Mouse (Mus musculus): Measurements from ENCODE around the gene Rala. TPM values are rescaled to one million over a fixed set of nuclear protein-coding genes. Genes with fewer than 3 reads are reported as not detected.
"Not testable (repeated sequence)": the region's sequence is repeated elsewhere in the genome, so short reads cannot be mapped to it uniquely, and the experiment has no call there.

The Rala gene
- polyA plus RNA-seq, 1 experiment: 70.5 TPM

DNA sequence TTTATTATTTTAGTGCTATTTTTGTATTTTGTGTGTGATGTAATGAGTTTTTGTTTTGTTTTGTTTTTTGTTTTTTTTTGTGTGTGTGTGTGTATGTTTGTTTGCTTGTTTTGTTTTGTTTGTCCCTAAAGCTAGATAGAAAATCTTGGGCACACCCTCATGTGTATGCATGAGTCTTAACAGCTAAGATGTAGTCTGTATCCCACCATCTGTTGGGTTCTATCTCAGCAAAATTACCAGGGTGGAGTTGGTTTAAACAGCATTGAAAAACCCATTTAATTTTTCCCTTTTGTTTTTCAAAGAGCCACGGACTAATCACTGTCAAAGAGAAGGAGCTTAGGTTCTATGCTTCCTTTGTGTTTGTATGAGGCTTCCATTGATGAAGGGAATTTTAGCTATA is 10.2 kb upstream of the Rala start:
- no peaks in the 10 kb centered on the region for H3K9me3 ChIP-seq (replicated peaks; ENCODE audit: control insufficient read depth, insufficient read depth, low read length, poor library complexity, severe bottlenecking)
- TF ChIP-seq CTCF (IDR thresholded peaks at IDR 0.05; ENCODE audit: low read depth, low read length) (no peak), POLR2A (IDR thresholded peaks at IDR 0.05; ENCODE audit: insufficient read depth, low read length) (no peak), EP300 (IDR thresholded peaks at IDR 0.05; ENCODE audit: insufficient read depth, low read depth, low read length) (no peak)
- H3K9ac ChIP-seq (ENCODE audit: low read depth, poor library complexity, severe bottlenecking): no peak overlapping the region
- no peaks in the 10 kb centered on the region for H3K36me3 ChIP-seq (ENCODE audit: control insufficient read depth, insufficient read depth, low read length, poor library complexity, severe bottlenecking)
- no peaks in the 10 kb centered on the region for H3K27me3 ChIP-seq (ENCODE audit: control insufficient read depth, insufficient read depth, low read length, poor library complexity, severe bottlenecking)
- no peak overlapping the region for H3K4me3 ChIP-seq (ENCODE audit: low read depth, low read length)
- H3K4me1 ChIP-seq (ENCODE audit: control insufficient read depth, insufficient read depth, low read length): no peaks in the 10 kb centered on the region
- H3K27ac ChIP-seq (ENCODE audit: insufficient read depth, low read length): no peak overlapping the region

DNA sequence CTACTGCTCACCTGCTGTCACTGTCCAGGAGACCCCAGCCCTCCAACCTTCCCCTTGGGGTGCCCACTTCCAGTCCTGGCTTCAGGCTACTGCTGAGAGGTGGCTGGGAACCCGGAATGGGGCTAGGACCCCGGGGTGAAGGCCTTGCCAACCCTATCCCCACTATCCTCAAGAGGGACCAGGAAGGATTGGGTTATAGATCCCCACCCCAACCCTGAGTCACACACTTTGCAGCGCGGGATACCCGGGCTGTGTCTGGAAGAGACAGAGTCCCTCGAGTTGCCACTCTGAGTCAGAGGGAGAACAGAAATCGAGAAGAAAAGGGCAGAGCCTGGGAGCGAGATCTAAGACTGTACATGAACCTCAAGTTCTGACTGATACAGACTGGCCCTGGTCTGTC is 6.5 kb upstream of the Rala start:
- H3K36me3 ChIP-seq (ENCODE audit: control insufficient read depth, insufficient read depth, low read length, poor library complexity, severe bottlenecking); H3K4me3 ChIP-seq (ENCODE audit: low read depth, low read length); H3K27me3 ChIP-seq (ENCODE audit: control insufficient read depth, insufficient read depth, low read length, poor library complexity, severe bottlenecking); H3K27ac ChIP-seq (ENCODE audit: insufficient read depth, low read length); H3K9me3 ChIP-seq (replicated peaks; ENCODE audit: control insufficient read depth, insufficient read depth, low read length, poor library complexity, severe bottlenecking); H3K9ac ChIP-seq (ENCODE audit: low read depth, poor library complexity, severe bottlenecking); H3K4me1 ChIP-seq (ENCODE audit: control insufficient read depth, insufficient read depth, low read length): not testable (repeated sequence)

DNA sequence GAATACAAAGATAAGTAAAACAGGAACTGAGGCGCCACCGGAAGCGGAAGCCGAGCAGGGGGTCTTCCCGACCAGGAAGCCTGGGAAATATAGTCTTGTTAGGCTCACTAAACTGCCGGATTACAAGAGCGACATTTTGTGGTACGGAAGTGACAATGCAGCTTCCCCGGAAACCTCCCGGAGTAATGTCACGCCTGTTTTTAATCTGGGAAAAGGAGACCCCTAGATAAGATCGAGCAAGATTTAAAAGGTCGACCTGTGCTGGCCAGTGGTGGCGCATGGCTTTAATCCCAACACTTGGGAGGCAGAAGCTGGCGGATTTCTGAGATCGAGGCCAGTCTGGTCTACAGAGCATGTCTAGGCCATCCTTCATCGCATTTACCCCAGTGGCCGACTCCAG is 5.5 kb upstream of the Rala start:
- no peak for TF ChIP-seq POLR2A (IDR thresholded peaks at IDR 0.05; ENCODE audit: insufficient read depth, low read length)
- TF ChIP-seq EP300 (IDR thresholded peaks at IDR 0.05; ENCODE audit: insufficient read depth, low read depth, low read length): no peak
- TF ChIP-seq CTCF (IDR thresholded peaks at IDR 0.05; ENCODE audit: low read depth, low read length): no peak
- no peak overlapping the region for H3K27ac ChIP-seq (ENCODE audit: insufficient read depth, low read length)
- H3K4me3 ChIP-seq (ENCODE audit: low read depth, low read length): peak overlapping the region; percentile 64
- no peaks in the 10 kb centered on the region for H3K27me3 ChIP-seq (ENCODE audit: control insufficient read depth, insufficient read depth, low read length, poor library complexity, severe bottlenecking)
- no peaks in the 10 kb centered on the region for H3K4me1 ChIP-seq (ENCODE audit: control insufficient read depth, insufficient read depth, low read length)
- H3K9me3 ChIP-seq (replicated peaks; ENCODE audit: control insufficient read depth, insufficient read depth, low read length, poor library complexity, severe bottlenecking): no peaks in the 10 kb centered on the region
- H3K9ac ChIP-seq (ENCODE audit: low read depth, poor library complexity, severe bottlenecking): peak overlapping the region; percentile 2; the same call in 1 of the 2 replicates
- H3K36me3 ChIP-seq (ENCODE audit: control insufficient read depth, insufficient read depth, low read length, poor library complexity, severe bottlenecking): no peaks in the 10 kb centered on the region

DNA sequence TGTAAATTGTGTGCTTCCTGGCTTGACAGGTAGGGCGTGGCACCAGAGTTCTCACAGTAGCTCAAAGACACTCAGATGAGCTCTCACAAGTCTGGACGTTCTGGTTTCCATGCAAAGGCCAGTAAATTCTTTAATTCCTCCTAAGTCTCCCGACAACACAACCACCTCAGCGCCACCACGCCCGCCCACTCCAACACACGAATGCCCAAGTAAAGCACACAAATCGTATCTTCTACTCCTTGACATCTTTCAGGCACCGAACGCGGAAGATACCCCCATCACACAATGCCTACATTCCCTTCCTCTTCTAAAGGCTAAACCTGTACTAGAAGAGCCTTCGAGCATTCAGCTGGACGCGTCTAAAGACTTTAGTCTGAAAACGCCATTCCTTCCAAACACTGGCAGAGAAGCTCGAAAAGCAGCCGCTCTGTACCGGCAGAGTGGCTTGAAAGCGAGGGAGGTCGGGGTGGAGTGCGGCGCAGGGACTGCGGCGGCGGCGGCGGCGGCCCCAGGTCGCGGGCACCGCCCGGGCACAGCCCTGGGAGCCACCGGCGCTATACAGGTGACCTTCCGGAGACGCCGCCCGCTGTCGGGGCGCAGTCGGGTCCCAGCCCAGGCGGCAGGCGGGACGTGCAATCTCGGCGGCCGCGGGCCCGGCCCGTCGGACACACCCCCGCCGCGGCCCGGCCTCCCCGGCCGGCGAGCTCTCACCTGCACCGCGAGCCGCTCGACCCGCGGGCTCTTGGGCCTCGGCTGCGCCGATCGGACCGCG is 547 bp downstream of the Rala start:
- no peak for TF ChIP-seq POLR2A (IDR thresholded peaks at IDR 0.05; ENCODE audit: insufficient read depth, low read length)
- no peak for TF ChIP-seq EP300 (IDR thresholded peaks at IDR 0.05; ENCODE audit: insufficient read depth, low read depth, low read length)
- TF ChIP-seq CTCF (IDR thresholded peaks at IDR 0.05; ENCODE audit: low read depth, low read length): no peak
- no peaks in the 10 kb centered on the region for H3K4me1 ChIP-seq (ENCODE audit: control insufficient read depth, insufficient read depth, low read length)
- 0 out of 2 replicates have a peak overlapping the region, but pooled peaks have one; percentile 9 for H3K27ac ChIP-seq (ENCODE audit: insufficient read depth, low read length)
- H3K9me3 ChIP-seq (replicated peaks; ENCODE audit: control insufficient read depth, insufficient read depth, low read length, poor library complexity, severe bottlenecking): no peaks in the 10 kb centered on the region
- no peaks in the 10 kb centered on the region for H3K36me3 ChIP-seq (ENCODE audit: control insufficient read depth, insufficient read depth, low read length, poor library complexity, severe bottlenecking)
- H3K9ac ChIP-seq (ENCODE audit: low read depth, poor library complexity, severe bottlenecking): peak overlapping the region; percentile 92
- peak overlapping the region; percentile 91 for H3K4me3 ChIP-seq (ENCODE audit: low read depth, low read length)
- H3K27me3 ChIP-seq (ENCODE audit: control insufficient read depth, insufficient read depth, low read length, poor library complexity, severe bottlenecking): no peaks in the 10 kb centered on the region

DNA sequence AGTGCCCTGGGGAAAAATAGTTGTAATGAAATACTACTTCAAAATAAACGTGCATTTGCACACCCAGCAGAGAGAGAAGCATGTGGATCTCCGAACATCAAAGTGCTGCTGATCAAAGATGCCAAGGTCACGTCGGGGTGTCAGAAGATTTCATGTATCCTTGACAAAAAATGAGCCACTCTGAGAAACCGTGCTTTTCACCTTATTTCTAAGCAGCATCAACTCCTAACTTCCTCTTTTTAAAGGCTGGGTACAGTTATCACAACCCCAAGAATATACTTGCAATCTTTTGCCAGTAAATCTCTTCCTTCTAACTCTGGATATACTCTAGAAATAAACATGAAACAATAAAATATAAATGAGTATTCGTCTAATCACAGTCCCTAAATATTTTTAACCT is 1.7 kb downstream of the Rala start:
- Histone ChIP-seq H3K27me3 (ENCODE audit: control insufficient read depth, insufficient read depth, low read length, poor library complexity, severe bottlenecking) (no peaks in the 10 kb centered on the region), H3K27ac (ENCODE audit: insufficient read depth, low read length) (no peak overlapping the region), H3K4me1 (ENCODE audit: control insufficient read depth, insufficient read depth, low read length) (no peaks in the 10 kb centered on the region), H3K4me3 (ENCODE audit: low read depth, low read length) (no peak overlapping the region), H3K9ac (ENCODE audit: low read depth, poor library complexity, severe bottlenecking) (no peak overlapping the region), H3K36me3 (ENCODE audit: control insufficient read depth, insufficient read depth, low read length, poor library complexity, severe bottlenecking) (no peaks in the 10 kb centered on the region), H3K9me3 (replicated peaks; ENCODE audit: control insufficient read depth, insufficient read depth, low read length, poor library complexity, severe bottlenecking) (no peaks in the 10 kb centered on the region)
- no peak for TF ChIP-seq POLR2A (IDR thresholded peaks at IDR 0.05; ENCODE audit: insufficient read depth, low read length)
- TF ChIP-seq CTCF (IDR thresholded peaks at IDR 0.05; ENCODE audit: low read depth, low read length): no peak
- no peak for TF ChIP-seq EP300 (IDR thresholded peaks at IDR 0.05; ENCODE audit: insufficient read depth, low read depth, low read length)

DNA sequence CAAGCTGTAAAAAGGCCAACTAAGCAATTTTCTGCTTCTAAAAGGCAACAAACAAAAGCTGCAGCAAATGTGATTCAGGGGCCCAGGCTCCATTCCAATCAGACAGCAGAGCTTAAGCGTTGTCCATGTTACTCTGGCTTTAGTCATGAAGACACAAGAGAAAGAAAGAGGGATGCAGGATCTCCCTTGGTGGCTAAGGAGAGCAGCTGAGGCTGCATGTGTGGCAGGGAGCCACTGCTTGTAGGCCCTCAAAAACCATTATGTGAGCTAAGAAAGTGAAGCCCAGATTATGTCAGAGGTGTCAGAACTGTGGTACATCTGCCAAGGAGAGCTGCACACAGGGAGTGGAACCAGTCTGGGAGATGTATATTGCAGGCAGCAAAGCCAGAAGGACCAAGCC is 36.7 kb downstream of the Rala start:
- no peaks in the 10 kb centered on the region for H3K36me3 ChIP-seq (ENCODE audit: control insufficient read depth, insufficient read depth, low read length, poor library complexity, severe bottlenecking)
- no peaks in the 10 kb centered on the region for H3K27me3 ChIP-seq (ENCODE audit: control insufficient read depth, insufficient read depth, low read length, poor library complexity, severe bottlenecking)
- H3K27ac ChIP-seq (ENCODE audit: insufficient read depth, low read length): no peak overlapping the region
- no peak overlapping the region for H3K4me3 ChIP-seq (ENCODE audit: low read depth, low read length)
- no peak overlapping the region for H3K9ac ChIP-seq (ENCODE audit: low read depth, poor library complexity, severe bottlenecking)
- TF ChIP-seq POLR2A (IDR thresholded peaks at IDR 0.05; ENCODE audit: insufficient read depth, low read length): no peak
- TF ChIP-seq EP300 (IDR thresholded peaks at IDR 0.05; ENCODE audit: insufficient read depth, low read depth, low read length): no peak
- TF ChIP-seq CTCF (IDR thresholded peaks at IDR 0.05; ENCODE audit: low read depth, low read length): no peak
- no peaks in the 10 kb centered on the region for H3K9me3 ChIP-seq (replicated peaks; ENCODE audit: control insufficient read depth, insufficient read depth, low read length, poor library complexity, severe bottlenecking)
- no peaks in the 10 kb centered on the region for H3K4me1 ChIP-seq (ENCODE audit: control insufficient read depth, insufficient read depth, low read length)
